Comparison of ENCODE assay signal across 13 mouse cellular contexts in the genomic region with DNA sequence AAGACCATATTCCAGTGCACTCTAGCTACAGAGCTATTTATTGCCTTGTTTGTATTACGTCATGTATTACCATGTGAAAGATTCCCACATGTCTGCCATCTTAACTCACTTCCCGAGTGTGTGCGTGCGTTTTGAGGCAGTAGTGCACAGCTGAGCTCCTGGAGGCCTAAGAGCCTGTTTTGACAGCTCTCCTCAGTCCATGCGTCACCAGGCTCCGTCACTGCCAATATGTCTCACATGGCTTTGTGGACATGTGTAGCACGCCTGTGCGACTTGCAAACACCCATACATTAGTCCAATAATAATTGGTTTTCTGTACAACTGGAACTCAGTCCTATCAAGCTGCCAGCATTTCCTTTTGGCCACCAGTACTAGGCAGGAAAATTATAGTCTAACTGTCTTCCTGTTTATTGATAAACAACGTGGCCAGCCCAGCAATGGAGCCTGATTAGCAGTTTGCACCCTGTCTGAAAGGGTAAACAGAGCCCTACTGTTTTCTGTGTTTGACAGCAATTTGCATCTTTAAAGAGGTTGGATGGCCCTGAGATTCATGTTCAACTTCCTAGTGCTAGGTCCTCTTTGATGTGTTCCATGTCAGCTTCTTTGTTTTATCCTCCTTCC.
"Had no signal": no experiment of that assay in that cellular context is flagged by ENCODE, and none has a peak within 500 bp of the region (broad histone marks: within the 10 kb centered on the region; RNA-seq: fewer than 3 reads in every experiment).

No protein-coding gene starts in this region.

- H3K4me3 ChIP-seq: layer of hippocampus, adult 2 months; limb, embryonic 13.5 days; midbrain, embryonic 12.5 days; myocyte; neural tube, embryonic 13.5 days had no signal

- H3K4me2 ChIP-seq: limb, embryonic 13.5 days; midbrain, embryonic 12.5 days; neural tube, embryonic 13.5 days had no signal

- DNase-seq: kidney, adult 8-10 months; kidney, postnatal 4 days; lung, adult 18-20 months; retina, postnatal 1 day; right cerebral cortex, postnatal 25 days; thymus, postnatal 36 days had no signal

- H3K9ac ChIP-seq: limb, embryonic 13.5 days; liver, embryonic 14.5 days; midbrain, embryonic 12.5 days; neural tube, embryonic 13.5 days had no signal

- H3K9me3 ChIP-seq: limb, embryonic 13.5 days; midbrain, embryonic 12.5 days; neural tube, embryonic 13.5 days had no signal

- H3K4me1 ChIP-seq: limb, embryonic 13.5 days had no signal

- H3K27me3 ChIP-seq: neural tube, embryonic 13.5 days had no signal

- H3K36me3 ChIP-seq: limb, embryonic 13.5 days; midbrain, embryonic 12.5 days; neural tube, embryonic 13.5 days had no signal

- H3K27ac ChIP-seq: kidney, postnatal 0 days; layer of hippocampus, adult 2 months; limb, embryonic 13.5 days; liver, embryonic 14.5 days; midbrain, embryonic 12.5 days; neural tube, embryonic 13.5 days had no signal
